Mouse (Mus musculus) ovary, postnatal 10 days (tissue): ENCODE measurements around the gene Sphk2.
A peak's percentile ranks its signal among the peaks of the same experiment; 100 is the strongest.

Experiments used
- DNase-seq: peaks from one replicate; pipeline ENCODE4 v3.0.0; 2022; ENCODE audit warnings: low spot score

Gene Sphk2

DNA sequence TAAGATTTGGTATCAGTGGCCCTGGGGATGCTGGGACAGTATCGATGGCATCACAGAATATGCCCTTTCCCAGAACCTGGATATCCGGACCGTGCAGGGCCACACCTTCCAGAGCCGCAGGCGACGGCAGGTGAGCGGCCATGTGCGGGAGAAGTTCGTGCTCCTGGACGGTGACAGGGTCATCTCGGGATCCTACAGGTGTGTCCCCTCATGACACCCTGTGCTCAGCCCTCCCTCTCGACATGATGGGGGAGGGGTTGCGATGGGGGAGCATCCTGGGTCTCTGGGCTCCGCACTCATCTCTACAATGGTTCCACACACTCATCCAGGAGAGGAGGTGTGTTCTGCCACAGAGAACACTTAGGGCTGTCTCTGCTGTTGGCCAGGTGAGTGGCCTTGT lies 6.0 kb upstream of the Sphk2 start:
- DNase-seq: no peak

DNA sequence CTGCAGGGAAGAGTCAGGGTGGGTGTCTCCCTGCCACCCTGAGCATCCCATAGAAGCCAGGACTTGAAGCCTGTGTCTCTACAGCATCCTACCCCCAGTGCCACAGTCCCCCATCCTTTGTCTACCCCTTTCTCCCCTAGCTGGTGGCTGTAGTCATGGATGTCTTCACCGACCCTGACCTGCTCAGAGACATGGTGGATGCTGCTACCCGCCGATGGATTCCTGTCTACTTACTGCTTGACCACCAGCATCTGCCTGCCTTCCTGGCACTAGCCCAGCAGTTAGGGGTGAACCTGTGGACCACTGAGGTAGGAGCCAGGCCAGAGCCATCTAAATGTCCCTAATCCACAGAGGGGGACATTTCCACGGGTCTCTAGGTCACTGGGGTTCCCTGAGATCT lies 5.5 kb upstream of the Sphk2 start:
- no peak for DNase-seq

GRCm38 (mm10) chr7:45722348-45722713 lies 4.5 kb upstream of the Sphk2 start:
- DNase-seq: no peak

- no peak for DNase-seq
Measured at GRCm38 (mm10) chr7:45721642-45722347, 4.0 kb upstream of the Sphk2 start.

DNA sequence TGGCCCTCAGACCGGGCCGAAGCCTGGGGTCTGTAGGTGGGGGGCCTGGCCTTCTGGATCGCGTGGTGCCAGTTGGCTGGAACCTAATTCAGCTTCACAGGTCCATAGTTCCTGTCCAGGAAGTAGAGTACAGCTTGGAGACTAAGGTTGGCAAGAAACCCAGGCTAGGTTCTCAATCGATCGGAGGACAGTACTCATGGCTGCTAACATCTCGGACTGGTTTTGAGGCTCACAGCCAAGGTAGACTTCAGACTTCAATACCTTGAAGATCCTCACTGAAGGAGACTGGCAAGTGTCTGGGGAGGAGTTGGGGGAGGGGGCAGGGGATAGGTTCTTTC lies 3.4 kb upstream of the Sphk2 start:
- no peak for DNase-seq

DNA sequence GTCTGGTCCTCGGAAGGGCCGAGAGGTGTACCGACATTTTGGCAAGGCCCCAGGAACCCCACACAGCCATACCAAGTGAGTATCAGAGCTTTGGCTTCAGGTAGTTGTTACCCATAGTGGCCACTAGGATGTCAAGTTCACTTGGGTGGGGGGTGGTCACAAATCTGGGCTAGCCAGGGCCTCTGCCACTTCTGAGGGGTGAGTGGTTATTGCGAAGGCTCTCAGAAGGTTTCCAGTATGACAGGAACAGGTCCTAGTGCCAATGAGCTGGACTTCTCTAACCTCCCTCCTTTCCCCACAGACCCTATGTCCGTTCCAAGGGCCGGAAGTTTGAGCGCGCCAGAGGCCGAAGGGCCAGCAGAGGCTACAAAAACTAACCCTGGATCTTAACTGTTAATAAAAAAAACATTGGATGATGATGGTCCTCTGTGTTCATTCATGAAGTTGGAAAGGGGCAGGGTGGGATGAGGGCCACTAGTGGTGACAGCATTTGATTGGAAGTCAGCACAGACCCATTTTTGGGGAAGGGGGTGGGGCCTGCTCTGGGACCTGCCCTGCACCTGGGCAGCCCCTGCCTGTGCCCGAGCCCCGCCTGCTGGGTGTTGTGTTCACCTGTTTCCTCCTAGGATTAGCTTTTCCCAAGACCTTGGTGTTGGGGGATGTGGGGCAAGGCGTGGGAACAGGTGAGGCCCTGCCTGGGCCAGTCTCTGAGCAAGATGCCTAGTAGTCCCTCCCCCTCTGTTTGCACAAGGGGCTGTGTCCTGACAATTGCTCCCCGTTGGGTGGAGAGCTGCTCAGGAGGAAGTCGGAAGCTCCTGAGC lies 2.8 kb upstream of the Sphk2 start, which contains the start of gene Fam83e:
Gene Fam83e, plus strand, starts transcription at position 800 of the 821 bp plus-strand sequence.
- DNase-seq: no peak

DNA sequence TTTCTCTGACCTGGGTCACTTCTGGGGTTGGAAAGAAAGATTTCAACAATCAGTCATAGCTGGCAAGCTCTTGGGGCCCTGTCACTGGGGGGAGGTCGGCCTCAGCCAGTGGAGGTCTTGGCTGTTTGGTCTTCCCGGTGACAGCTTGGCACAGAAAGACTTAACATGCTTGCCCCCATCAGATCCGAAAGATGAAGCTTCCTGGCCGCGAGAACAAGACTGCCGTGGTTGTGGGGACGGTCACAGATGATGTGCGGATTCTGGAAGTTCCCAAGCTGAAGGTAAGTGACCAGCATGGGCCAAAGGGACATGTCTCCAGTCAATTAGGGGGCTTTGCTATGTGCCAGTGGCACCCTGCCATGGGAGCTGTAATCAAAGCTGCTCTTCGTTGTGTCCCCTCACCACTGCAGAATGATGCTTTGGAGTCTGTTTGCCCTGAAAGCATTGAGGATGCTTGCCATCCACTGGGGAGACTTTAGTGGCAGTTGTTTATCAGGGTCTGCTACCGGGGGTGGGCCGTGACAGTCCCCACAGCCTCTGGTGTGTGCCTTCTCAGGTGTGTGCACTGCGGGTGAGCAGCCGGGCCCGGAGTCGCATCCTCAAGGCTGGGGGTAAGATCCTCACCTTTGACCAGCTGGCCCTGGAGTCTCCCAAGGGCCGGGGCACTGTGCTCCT lies 2.1 kb upstream of the Sphk2 start:
- no peak for DNase-seq

DNA sequence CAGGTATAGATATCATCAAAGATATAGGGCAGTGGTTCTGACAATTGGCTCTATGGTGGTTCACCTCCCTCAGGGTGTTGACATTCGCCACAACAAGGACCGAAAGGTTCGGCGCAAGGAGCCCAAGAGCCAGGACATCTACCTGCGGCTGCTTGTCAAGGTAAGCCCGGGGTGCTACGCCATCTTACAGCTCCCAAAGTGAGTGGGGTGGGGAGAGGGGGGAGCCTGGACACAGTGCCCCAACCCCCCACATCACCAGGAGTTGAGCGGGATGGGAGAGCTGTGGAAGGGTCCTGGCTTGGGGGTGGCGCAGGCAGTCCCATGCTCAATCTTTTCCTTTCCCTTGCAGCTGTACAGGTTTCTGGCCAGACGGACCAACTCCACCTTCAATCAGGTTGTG lies 1.4 kb upstream of the Sphk2 start:
- DNase-seq: no peak

DNA sequence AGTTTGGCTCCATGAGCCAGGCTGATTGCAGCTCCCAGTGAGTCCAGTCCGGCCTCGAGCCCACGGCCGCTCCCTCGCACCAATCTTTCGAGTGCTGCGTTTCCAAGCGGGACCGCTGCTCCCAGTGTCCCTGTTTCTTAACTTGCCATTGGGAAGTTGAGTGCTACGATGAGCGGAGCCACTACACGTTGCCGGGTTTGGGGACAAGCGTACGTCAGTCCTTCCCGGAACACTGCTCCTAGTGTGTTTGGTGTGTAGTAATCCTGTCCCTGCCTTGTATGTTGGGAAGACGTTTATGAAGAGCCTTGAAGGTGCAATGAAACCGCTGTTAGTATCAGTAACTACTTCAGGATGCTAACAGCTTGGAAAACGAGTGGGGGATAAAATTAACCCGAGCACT lies 529 bp upstream of the Sphk2 start:
- DNase-seq: no peak

DNA sequence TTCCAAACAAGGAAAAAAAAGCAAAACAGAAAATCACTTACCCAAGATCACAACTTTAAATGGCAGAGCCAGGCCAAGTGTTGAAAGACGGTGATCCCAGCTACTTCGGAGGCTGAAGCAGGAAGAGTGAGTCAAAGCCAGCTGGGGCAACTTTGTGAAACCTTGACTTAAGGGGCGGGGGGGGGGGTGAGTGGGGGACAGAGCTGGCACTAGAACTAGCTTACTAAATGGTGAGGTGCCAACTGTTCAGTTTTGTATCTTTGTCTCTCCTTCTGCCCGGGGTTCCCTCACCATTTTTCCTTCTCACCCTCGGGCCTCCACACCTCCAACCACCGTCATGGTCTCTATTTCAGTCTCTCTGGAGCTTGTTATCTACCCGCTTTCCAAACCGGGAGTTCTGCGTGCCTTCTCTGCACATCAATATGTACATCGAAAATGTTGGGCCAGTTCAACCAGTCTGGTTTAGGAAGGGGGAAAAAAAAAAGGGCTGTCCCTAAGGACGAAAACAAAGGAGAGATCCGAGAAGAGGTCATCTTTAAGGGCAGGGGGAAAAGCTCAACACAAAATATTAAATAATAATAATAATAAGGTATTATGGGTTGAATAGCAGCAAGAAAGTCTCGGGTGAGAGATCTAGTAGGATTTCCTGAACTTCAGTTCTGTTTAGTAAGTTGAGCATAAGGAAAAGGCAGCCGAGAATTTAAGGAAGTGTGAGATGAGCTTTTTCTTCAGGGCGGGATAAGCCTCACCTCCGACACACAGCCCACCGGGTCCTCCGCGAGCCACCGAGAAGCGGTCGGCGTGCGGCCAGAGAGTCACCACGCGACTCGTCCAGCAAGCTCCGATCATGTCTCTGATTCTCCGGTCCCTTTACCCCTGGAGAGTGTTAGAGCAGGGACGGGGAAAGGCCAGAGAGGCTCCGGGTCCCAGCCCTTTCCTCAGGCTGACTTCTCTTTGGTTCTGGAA lies 567 bp downstream of the Sphk2 start:
- DNase-seq: no peak

GRCm38 (mm10) chr7:45716460-45716857 lies 1.3 kb downstream of the Sphk2 start:
- DNase-seq: no peak

DNA sequence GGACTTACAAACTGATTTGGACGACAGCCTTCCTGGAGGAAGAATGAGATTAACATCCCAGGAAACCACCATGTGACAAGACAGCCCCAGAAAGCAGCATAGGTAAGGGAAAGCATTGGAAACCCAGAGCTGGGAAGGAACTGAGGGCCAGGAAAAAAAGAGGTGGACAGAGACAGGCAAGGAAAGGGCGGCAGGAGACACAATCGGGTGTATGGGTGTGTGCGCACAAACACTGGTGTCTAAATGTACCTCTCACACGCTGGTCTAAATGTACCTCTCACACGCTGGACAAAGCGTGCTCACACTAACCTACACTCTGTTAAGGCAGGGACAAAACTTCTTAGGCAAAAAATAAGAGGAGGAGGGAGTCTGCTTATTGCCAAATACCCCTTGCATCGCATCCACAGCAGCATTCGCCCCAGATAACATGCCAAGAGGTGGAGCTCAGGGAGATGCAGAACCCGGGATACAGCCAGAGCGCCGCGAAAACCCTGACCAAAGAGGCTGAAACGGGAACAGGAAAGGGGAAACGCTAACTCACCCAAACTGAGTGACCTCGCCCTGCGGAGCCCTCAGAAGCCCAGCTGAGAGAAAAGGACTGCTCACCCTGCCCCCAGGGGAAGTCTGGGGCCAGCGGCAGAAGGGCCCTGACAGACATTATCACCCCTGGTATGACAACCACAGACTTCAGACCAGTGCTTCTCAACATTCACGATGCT lies 1.9 kb downstream of the Sphk2 start:
- DNase-seq: no peak

- DNase-seq: peak; percentile 92
Measured at GRCm38 (mm10) chr7:45715090-45715708, 2.6 kb downstream of the Sphk2 start, which contains the start of gene Rpl18. Gene Rpl18 (plus strand): TSS chr7:45715457.

GRCm38 (mm10) chr7:45714630-45715089 lies 3.1 kb downstream of the Sphk2 start:
- DNase-seq: no peak

DNA sequence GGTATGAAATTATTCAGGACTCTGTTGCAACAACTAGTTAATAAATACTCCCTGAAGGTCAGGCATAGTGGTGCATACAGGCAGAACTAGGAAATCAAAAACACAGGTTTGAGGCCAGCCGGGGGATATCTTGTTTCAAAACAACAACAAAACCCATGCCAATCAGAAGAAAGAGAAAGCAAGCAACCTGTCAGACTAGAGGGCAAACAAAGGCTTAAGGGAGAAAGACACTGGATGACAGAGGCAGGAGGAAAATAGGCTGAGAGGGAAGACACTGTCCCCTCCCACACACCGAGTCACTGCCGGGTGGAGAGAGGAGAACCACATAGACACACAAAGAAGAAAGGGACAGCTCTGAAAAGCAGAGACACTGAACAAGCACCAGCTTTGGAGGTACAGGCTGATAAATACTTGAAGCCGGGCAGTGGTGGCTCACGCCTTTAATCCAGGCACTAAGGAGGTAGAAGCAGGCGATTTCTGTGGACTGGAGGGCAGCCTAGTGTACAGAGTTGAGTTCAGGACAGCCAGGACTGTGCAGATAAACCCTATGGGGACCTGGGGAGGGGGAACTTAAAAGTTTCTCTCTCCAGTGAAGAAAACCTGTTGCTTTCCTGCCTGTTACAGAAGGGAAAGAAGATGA lies 3.8 kb downstream of the Sphk2 start:
- no peak for DNase-seq

DNA sequence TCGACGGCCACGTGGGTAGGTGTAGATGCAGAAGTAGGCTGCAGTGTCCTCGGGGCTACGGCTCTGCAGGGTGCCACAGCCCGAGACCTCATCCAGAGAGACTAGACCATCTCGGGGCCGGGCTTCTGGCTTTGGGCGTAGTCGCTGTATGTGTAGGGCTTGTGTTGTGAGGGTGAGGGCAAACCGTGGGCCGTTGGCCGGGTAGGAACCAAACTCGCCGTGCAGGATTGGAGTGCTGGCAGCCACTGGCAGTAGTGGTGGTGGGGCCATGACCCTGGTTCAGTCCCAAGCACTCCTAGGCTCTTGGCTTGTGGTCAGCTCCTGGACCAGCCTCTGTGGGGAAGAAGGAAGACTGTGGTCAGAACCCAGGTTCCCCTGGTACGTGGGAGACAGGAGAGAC lies 4.4 kb downstream of the Sphk2 start:
- DNase-seq: no peak

GRCm38 (mm10) chr7:45712022-45712757 lies 5.6 kb downstream of the Sphk2 start:
- DNase-seq: no peak

DNA sequence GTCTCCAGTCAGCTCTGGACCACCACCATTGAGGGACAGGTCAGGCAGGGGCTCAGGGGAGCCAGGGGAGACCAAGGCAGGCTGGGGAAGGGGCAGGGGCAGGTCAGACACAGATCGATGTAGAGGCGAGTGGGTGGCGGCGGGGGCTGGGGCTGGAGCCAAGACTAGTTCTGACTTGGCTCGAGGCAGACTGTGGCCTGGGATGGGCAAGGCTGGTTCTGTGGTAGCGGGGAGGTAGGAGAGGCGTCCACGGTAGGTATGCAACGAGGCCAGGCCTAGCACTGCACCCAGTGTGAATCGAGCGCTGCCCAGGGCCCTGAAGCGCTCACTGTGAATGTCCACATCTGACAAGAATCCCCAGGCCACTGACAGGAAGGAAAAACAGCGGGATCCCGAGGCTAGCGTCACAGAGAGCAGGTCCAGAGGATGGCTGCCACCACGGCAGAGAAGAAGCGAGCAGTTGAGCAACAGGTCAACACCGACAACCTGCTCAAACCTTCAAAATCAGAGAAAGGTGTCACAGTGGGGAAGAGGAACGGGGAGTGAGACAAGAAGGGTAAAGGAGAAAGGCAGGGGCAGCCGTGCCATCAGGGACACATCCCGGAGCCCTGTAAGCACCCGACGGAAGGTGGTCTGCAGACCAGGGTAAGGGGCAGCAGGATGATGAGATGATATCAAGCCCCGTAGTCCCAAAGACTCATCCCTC lies 6.3 kb downstream of the Sphk2 start:
- no peak for DNase-seq
